Mouse (Mus musculus): ENCODE measurements at regions not wholly inside any gene's neighbourhood (a gene's known extent, or its start where the extent isn't known, plus 50 kb on each side); places are given as distances from the start of the nearest gene placed in this dataset.

GRCm38 (mm10) chr4:9218380-9218779, 979.5 kb upstream of the Car8 start:
- no peak for ATAC-seq (replicated peaks; ENCODE audit: poor library complexity, severe bottlenecking)

- ATAC-seq (replicated peaks; ENCODE audit: poor library complexity, severe bottlenecking): no peak
These were observed 969.8 kb upstream of the Car8 start for GRCm38 (mm10) chr4:9208606-9209005.

GRCm38 (mm10) chr4:9200012-9200411, 961.2 kb upstream of the Car8 start:
- no peak for ATAC-seq (replicated peaks; ENCODE audit: poor library complexity, severe bottlenecking)

- ATAC-seq (replicated peaks; ENCODE audit: poor library complexity, severe bottlenecking): no peak
These were observed 957.6 kb upstream of the Car8 start for GRCm38 (mm10) chr4:9196435-9196834.

- ATAC-seq (replicated peaks; ENCODE audit: poor library complexity, severe bottlenecking): no peak
These were observed 954.3 kb upstream of the Car8 start for GRCm38 (mm10) chr4:9193121-9193520.

GRCm38 (mm10) chr4:9185156-9185875, 946.5 kb upstream of the Car8 start:
- no peak for ATAC-seq (replicated peaks; ENCODE audit: poor library complexity, severe bottlenecking)

- peak; percentile 59 for ATAC-seq (replicated peaks; ENCODE audit: poor library complexity, severe bottlenecking)
These were observed 945.7 kb upstream of the Car8 start for GRCm38 (mm10) chr4:9184451-9185121.

GRCm38 (mm10) chr4:9174365-9174764, 935.5 kb upstream of the Car8 start:
- ATAC-seq (replicated peaks; ENCODE audit: poor library complexity, severe bottlenecking): peak; percentile 71

- ATAC-seq (replicated peaks; ENCODE audit: poor library complexity, severe bottlenecking): no peak
These were observed 923.5 kb upstream of the Car8 start for GRCm38 (mm10) chr4:9162374-9162773.

- no peak for ATAC-seq (replicated peaks; ENCODE audit: poor library complexity, severe bottlenecking)
These were observed 922.9 kb upstream of the Car8 start for GRCm38 (mm10) chr4:9161814-9162133.

- ATAC-seq (replicated peaks; ENCODE audit: poor library complexity, severe bottlenecking): no peak
These were observed 922.4 kb upstream of the Car8 start for GRCm38 (mm10) chr4:9161068-9161813.

- no peak for ATAC-seq (replicated peaks; ENCODE audit: poor library complexity, severe bottlenecking)
These were observed 908.9 kb upstream of the Car8 start for GRCm38 (mm10) chr4:9147732-9148131.

GRCm38 (mm10) chr4:9144226-9145215, 905.7 kb upstream of the Car8 start:
- no peak for ATAC-seq (replicated peaks; ENCODE audit: poor library complexity, severe bottlenecking)

- no peak for ATAC-seq (replicated peaks; ENCODE audit: poor library complexity, severe bottlenecking)
These were observed 904.2 kb upstream of the Car8 start for GRCm38 (mm10) chr4:9143087-9143486.

- ATAC-seq (replicated peaks; ENCODE audit: poor library complexity, severe bottlenecking): no peak
These were observed 903.3 kb upstream of the Car8 start for GRCm38 (mm10) chr4:9141946-9142683.

GRCm38 (mm10) chr4:9140691-9141090, 901.9 kb upstream of the Car8 start:
- ATAC-seq (replicated peaks; ENCODE audit: poor library complexity, severe bottlenecking): no peak

- no peak for ATAC-seq (replicated peaks; ENCODE audit: poor library complexity, severe bottlenecking)
These were observed 897.8 kb upstream of the Car8 start for GRCm38 (mm10) chr4:9136657-9137056.

GRCm38 (mm10) chr4:9136188-9136569, 897.3 kb upstream of the Car8 start:
- no peak for ATAC-seq (replicated peaks; ENCODE audit: poor library complexity, severe bottlenecking)

GRCm38 (mm10) chr4:9135481-9136187, 896.8 kb upstream of the Car8 start:
- ATAC-seq (replicated peaks; ENCODE audit: poor library complexity, severe bottlenecking): peak; percentile 80
